Mouse (Mus musculus): ENCODE results near the gene Bves. TPM values are rescaled to one million over a fixed set of nuclear protein-coding genes. Genes with fewer than 3 reads are reported as not detected.

The Bves gene
- 59.0 and 67.8 TPM in 2 replicates for polyA plus RNA-seq (2015; fragmentation: Nextera tagmentation; extraction: Ambion mirVana)

GRCm38 (mm10) chr10:45335434-45336422 is at the start of gene Bves:
Gene Bves, plus strand, starts transcription at chr10:45335772.

Other genes with a start within 250 kb of the Bves start
- 15.4 and 22.2 TPM in 2 replicates for gene Popdc3, start 157.7 kb upstream of the Bves start, polyA plus RNA-seq (2015; fragmentation: Nextera tagmentation; extraction: Ambion mirVana)
- gene Lin28b, start 150.6 kb downstream of the Bves start, polyA plus RNA-seq (2015; fragmentation: Nextera tagmentation; extraction: Ambion mirVana) = 0.06 and 0.23 TPM in 2 replicates
- gene Hace1, start 242.1 kb downstream of the Bves start, polyA plus RNA-seq (2015; fragmentation: Nextera tagmentation; extraction: Ambion mirVana) = 7.5 and 9.3 TPM in 2 replicates

Measured in urinary bladder, postnatal 0 days (tissue).